Mouse (Mus musculus): Measurements from ENCODE around the gene Ptn. TPM values are rescaled to one million over a fixed set of nuclear protein-coding genes. Genes with fewer than 3 reads are reported as not detected.

Ptn gene
- total and polyA plus RNA-seq, 2 experiments from 2014 or later = 486 to 1,122 TPM

- Histone ChIP-seq H3K27ac (ENCODE audit: low read depth, low read length) (0 out of 2 replicates have a peak overlapping the region, but pooled peaks have one; percentile 44), H3K9ac (replicated peaks; ENCODE audit: low read length, poor library complexity, severe bottlenecking) (no peak overlapping the region), H3K4me1 (ENCODE audit: insufficient read depth, low read length) (peaks cover 7% of the 10 kb centered on the region), H3K9me3 (ENCODE audit: low read length) (no peaks in the 10 kb centered on the region), H3K36me3 (ENCODE audit: insufficient read depth, low read length) (0 out of 2 replicates have a peak, but pooled peaks cover 2% of the 10 kb centered on the region), H3K4me3 (ENCODE audit: low read depth, low read length) (no peak overlapping the region), H3K27me3 (ENCODE audit: insufficient read depth, low read length) (no peaks in the 10 kb centered on the region), H3K4me2 (ENCODE audit: low read depth, low read length, poor library complexity, severe bottlenecking) (no peak overlapping the region)
- 68% methylated on average over 4 of the region's 4 CpGs for WGBS
- no peak for DNase-seq (ENCODE audit: low spot score)
- no peak for ATAC-seq (ENCODE audit: low FRiP score)
- TF ChIP-seq CTCF (IDR thresholded peaks at IDR 0.05) = no peak
Observed at GRCm38 (mm10) chr6:36782481-36782880, 27.5 kb downstream of the Ptn start.

DNA sequence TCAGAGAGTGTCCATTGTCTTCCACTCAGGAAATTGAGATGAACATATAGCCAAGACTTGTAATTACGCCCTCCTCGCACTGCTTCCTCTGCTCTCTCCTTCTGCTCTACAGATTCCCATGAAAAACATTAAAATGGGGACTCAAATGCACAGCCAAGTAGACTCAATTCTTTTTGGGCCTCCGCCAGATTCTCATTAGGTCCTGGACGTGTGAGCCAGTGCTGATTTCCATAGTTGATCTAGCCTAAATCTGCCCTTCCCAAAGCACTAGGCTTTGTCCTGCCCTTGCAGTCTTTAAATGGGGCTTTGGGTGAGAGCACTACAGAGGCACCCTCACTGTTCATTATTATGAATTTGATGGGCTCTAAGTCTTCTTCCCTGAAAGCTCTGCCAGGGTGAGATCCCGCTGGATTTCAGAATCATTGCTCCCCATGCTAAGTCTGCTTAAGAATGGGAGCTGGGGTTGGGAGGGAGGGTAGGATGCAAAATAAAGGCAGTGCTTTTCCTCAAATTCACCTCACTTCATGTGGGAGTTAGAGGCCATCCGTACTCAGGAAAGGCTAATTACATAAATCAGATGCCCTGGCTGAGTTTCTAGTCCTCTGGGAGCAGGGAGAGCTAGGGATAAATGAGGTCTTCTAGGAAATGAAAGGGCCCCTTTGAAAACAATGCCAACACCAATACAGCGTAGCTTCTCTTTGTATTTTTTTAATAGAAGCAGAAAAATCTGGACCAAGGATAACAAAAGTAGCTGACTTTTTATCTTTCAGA, 32.3 kb downstream of the Ptn start:
- DNase-seq (ENCODE audit: low spot score) = peak; percentile 68
- H3K27me3 ChIP-seq (ENCODE audit: insufficient read depth, low read length) = no peaks in the 10 kb centered on the region
- no peak for ATAC-seq (ENCODE audit: low FRiP score)

DNA sequence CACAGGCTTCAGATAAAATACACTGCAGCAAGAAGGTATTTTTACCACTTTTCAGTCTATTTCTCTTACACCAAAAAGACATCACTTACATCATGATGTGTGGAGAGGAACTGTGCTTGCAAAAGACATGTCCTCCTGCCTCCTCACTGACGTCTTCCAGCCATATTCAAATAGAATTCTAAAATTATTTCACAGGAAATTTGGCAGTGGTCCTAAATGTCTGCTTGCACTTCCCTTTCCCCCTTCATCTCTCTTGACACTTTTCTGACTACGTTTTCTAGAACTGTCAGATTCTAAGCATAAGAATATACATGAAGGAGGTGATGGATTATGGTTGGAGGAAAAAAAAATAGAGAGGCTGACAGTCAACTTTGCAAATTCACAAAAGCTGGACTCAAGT, 33.0 kb downstream of the Ptn start:
- Histone ChIP-seq H3K27me3 (ENCODE audit: insufficient read depth, low read length) (no peaks in the 10 kb centered on the region), H3K4me3 (ENCODE audit: low read depth, low read length) (no peak overlapping the region), H3K9ac (replicated peaks; ENCODE audit: low read length, poor library complexity, severe bottlenecking) (no peak overlapping the region), H3K4me2 (ENCODE audit: low read depth, low read length, poor library complexity, severe bottlenecking) (no peak overlapping the region), H3K9me3 (ENCODE audit: low read length) (no peaks in the 10 kb centered on the region), H3K27ac (ENCODE audit: low read depth, low read length) (peak overlapping the region; percentile 55), H3K4me1 (ENCODE audit: insufficient read depth, low read length) (peaks cover 3% of the 10 kb centered on the region; the same call in 1 of the 2 replicates), H3K36me3 (ENCODE audit: insufficient read depth, low read length) (peaks cover 4% of the 10 kb centered on the region; the same call in 1 of the 2 replicates)
- 30% methylated on average over 2 of the region's 2 CpGs for WGBS
- DNase-seq (ENCODE audit: low spot score) = no peak
- TF ChIP-seq CTCF (IDR thresholded peaks at IDR 0.05) = no peak
- ATAC-seq (ENCODE audit: low FRiP score) = no peak

More for the DNA sequence above, 32.3 kb downstream of the Ptn start:
- Histone ChIP-seq H3K27ac (ENCODE audit: low read depth, low read length) (peak overlapping the region; percentile 55), H3K4me2 (ENCODE audit: low read depth, low read length, poor library complexity, severe bottlenecking) (no peak overlapping the region), H3K9me3 (ENCODE audit: low read length) (no peaks in the 10 kb centered on the region), H3K9ac (replicated peaks; ENCODE audit: low read length, poor library complexity, severe bottlenecking) (no peak overlapping the region), H3K4me1 (ENCODE audit: insufficient read depth, low read length) (peaks cover 3% of the 10 kb centered on the region; the same call in 1 of the 2 replicates), H3K4me3 (ENCODE audit: low read depth, low read length) (no peak overlapping the region), H3K36me3 (ENCODE audit: insufficient read depth, low read length) (0 out of 2 replicates have a peak, but pooled peaks cover 2% of the 10 kb centered on the region)
- 34% methylated on average over 7 of the region's 7 CpGs for WGBS
- TF ChIP-seq CTCF (IDR thresholded peaks at IDR 0.05) = no peak

GRCm38 (mm10) chr6:36775647-36776360, 34.2 kb downstream of the Ptn start:
- Histone ChIP-seq H3K4me2 (ENCODE audit: low read depth, low read length, poor library complexity, severe bottlenecking) (no peak overlapping the region), H3K4me3 (ENCODE audit: low read depth, low read length) (no peak overlapping the region), H3K27me3 (ENCODE audit: insufficient read depth, low read length) (no peaks in the 10 kb centered on the region), H3K36me3 (ENCODE audit: insufficient read depth, low read length) (peaks cover 7% of the 10 kb centered on the region; the same call in 1 of the 2 replicates), H3K27ac (ENCODE audit: low read depth, low read length) (0 out of 2 replicates have a peak overlapping the region, but pooled peaks have one; percentile 55), H3K9ac (replicated peaks; ENCODE audit: low read length, poor library complexity, severe bottlenecking) (no peak overlapping the region), H3K9me3 (ENCODE audit: low read length) (no peaks in the 10 kb centered on the region), H3K4me1 (ENCODE audit: insufficient read depth, low read length) (peaks cover 3% of the 10 kb centered on the region; the same call in 1 of the 2 replicates)
- TF ChIP-seq CTCF (IDR thresholded peaks at IDR 0.05) = no peak
- 26% methylated on average over 10 of the region's 10 CpGs for WGBS
- ATAC-seq (ENCODE audit: low FRiP score) = 0 out of 2 replicates have a peak, but pooled peaks have one; percentile 29
- DNase-seq (ENCODE audit: low spot score) = peak; percentile 61

DNA sequence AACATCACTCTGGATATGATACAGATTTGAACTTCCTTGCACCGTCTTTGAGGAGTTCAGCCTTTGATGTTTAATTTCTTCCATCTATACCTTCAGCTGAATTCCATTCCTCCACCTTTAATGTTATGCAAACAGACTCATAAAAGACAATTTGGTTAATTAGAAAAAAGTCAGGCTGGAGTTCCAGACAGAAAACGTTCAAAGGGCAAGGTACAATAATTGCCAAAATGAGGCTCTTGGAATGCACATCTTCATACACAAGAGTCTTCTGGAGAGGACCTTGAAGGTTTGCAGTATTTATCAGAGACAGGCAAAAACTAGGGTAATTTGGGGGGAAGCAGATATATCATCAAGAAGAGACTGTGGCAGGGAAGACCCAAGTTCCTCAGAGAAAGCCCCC, 37.5 kb downstream of the Ptn start:
- Histone ChIP-seq H3K4me3 (ENCODE audit: low read depth, low read length) (no peak overlapping the region), H3K4me1 (ENCODE audit: insufficient read depth, low read length) (no peaks in the 10 kb centered on the region; the same call in 1 of the 2 replicates), H3K27me3 (ENCODE audit: insufficient read depth, low read length) (no peaks in the 10 kb centered on the region), H3K4me2 (ENCODE audit: low read depth, low read length, poor library complexity, severe bottlenecking) (no peak overlapping the region), H3K9me3 (ENCODE audit: low read length) (no peaks in the 10 kb centered on the region), H3K9ac (replicated peaks; ENCODE audit: low read length, poor library complexity, severe bottlenecking) (no peak overlapping the region), H3K27ac (ENCODE audit: low read depth, low read length) (no peak overlapping the region), H3K36me3 (ENCODE audit: insufficient read depth, low read length) (peaks cover 7% of the 10 kb centered on the region; the same call in 1 of the 2 replicates)
- no peak for ATAC-seq (ENCODE audit: low FRiP score)
- DNase-seq (ENCODE audit: low spot score) = no peak
- 80% methylated on average over 2 of the region's 2 CpGs for WGBS
- TF ChIP-seq CTCF (IDR thresholded peaks at IDR 0.05) = no peak
